Mouse (Mus musculus) MEL (cell line): ENCODE results near the gene Fbxo17.

Experiments
- CTCF ChIP-seq, 3 experiments: IDR thresholded peaks in 2 of 3; conservative IDR thresholded peaks in 1 of 3; 2 replicates each; pipeline ENCODE4 v1.5.1; 2011 to 2012; ENCODE audit warnings: low read length in 3 of 3, low read depth in 2 of 3, mild to moderate bottlenecking in 2 of 3, improper control_type of control experiment in 1 of 3, inconsistent platforms in 1 of 3, mixed read lengths in 1 of 3, moderate library complexity in 1 of 3; ENCODE audit not compliant: control insufficient read depth in 1 of 3, insufficient read depth in 1 of 3, poor library complexity in 1 of 3, severe bottlenecking in 1 of 3
- E2F4 ChIP-seq: IDR thresholded peaks from 2 replicates; pipeline ENCODE4 v1.6.1; 2011; ENCODE audit warnings: low read depth, low read length, improper control_type of control experiment, borderline replicate concordance
- ELF1 ChIP-seq: IDR thresholded peaks from 2 replicates; pipeline ENCODE4 v1.6.1; 2014; ENCODE audit warnings: low read depth, mild to moderate bottlenecking, inconsistent platforms, low read length, improper control_type of control experiment, moderate library complexity
- EP300 ChIP-seq, 2 experiments: IDR thresholded peaks; 2 replicates each; pipeline ENCODE4 v1.6.1; 2011; ENCODE audit warnings: improper control_type of control experiment in 2 of 2, low read length in 2 of 2, low read depth in 1 of 2, mild to moderate bottlenecking in 1 of 2
- MYC ChIP-seq: IDR thresholded peaks from 2 replicates; pipeline ENCODE4 v1.6.1; 2011; ENCODE audit warnings: low read depth, mild to moderate bottlenecking, low read length, improper control_type of control experiment, moderate library complexity
- TCF12 ChIP-seq: IDR thresholded peaks from 2 replicates; pipeline ENCODE4 v1.6.1; 2014; ENCODE audit warnings: low read depth, mild to moderate bottlenecking, inconsistent platforms, low read length, improper control_type of control experiment, moderate library complexity
- USF1 ChIP-seq: IDR thresholded peaks from 2 replicates; pipeline ENCODE4 v1.6.1; 2014; ENCODE audit warnings: low read depth, mild to moderate bottlenecking, inconsistent platforms, low read length, improper control_type of control experiment, moderate library complexity

GRCm38 (mm10) chr7:28770309-28770708 lies 53.7 kb downstream of the Fbxo17 start:
- TF ChIP-seq EP300 (IDR thresholded peaks at IDR 0.05; ENCODE audit: low read depth in 1 of 2, low read length in 2 of 2) (peak in 1 of 2 experiments; percentile 24; a peak in 1 of 4 replicates), MYC (no peak), ELF1 (no peak), USF1 (no peak), TCF12 (peak; percentile 24; the same call in 1 of the 2 replicates), E2F4 (no peak), CTCF (IDR thresholded peaks at IDR 0.05 in 2 of 3, conservative IDR thresholded peaks at IDR 0.05 in 1 of 3; ENCODE audit: control insufficient read depth in 1 of 3, insufficient read depth in 1 of 3, low read depth in 2 of 3, low read length in 3 of 3, poor library complexity in 1 of 3, severe bottlenecking in 1 of 3) (no peak)
